Mouse (Mus musculus) ovary, adult 18-20 months (tissue): ENCODE data around the gene Rnf214.

Source experiments
- DNase-seq: peaks from one replicate; pipeline ENCODE4 v3.0.0; 2022; ENCODE audit warnings: low spot score, mixed read lengths

Rnf214 gene

GRCm38 (mm10) chr9:45906355-45907077 lies at the start of gene Rnf214, which contains the start of gene Pcsk7:
Rnf214 (minus strand) TSS chr9:45906911.
Pcsk7 (plus strand) TSS chr9:45906497.
- DNase-seq: peak; percentile 84

GRCm38 (mm10) chr9:45955107-45955963 lies 48.6 kb upstream of the Rnf214 start, which contains the start of gene Sidt2:
Sidt2 (minus strand) TSS chr9:45955258.
- peak; percentile 82 for DNase-seq

- DNase-seq: peak; percentile 68
Measured at GRCm38 (mm10) chr9:45954294-45955106, 47.8 kb upstream of the Rnf214 start.

GRCm38 (mm10) chr9:45953511-45954293 lies 47.0 kb upstream of the Rnf214 start:
- no peak for DNase-seq

GRCm38 (mm10) chr9:45952890-45953289 lies 46.2 kb upstream of the Rnf214 start:
- DNase-seq: no peak

GRCm38 (mm10) chr9:45952057-45952456 lies 45.3 kb upstream of the Rnf214 start:
- DNase-seq: no peak

GRCm38 (mm10) chr9:45946872-45947183 lies 40.1 kb upstream of the Rnf214 start:
- DNase-seq: no peak

- no peak for DNase-seq
Measured at GRCm38 (mm10) chr9:45946182-45946871, 39.6 kb upstream of the Rnf214 start.

GRCm38 (mm10) chr9:45945721-45946120 lies 39.0 kb upstream of the Rnf214 start:
- no peak for DNase-seq

- DNase-seq: no peak
Measured at GRCm38 (mm10) chr9:45944506-45945400, 38.0 kb upstream of the Rnf214 start.

- DNase-seq: no peak
Measured at GRCm38 (mm10) chr9:45943628-45944505, 37.2 kb upstream of the Rnf214 start.

- DNase-seq: no peak
Measured at GRCm38 (mm10) chr9:45942916-45943315, 36.2 kb upstream of the Rnf214 start.

GRCm38 (mm10) chr9:45942464-45942863 lies 35.8 kb upstream of the Rnf214 start:
- DNase-seq: no peak

- DNase-seq: no peak
Measured at GRCm38 (mm10) chr9:45941329-45941888, 34.7 kb upstream of the Rnf214 start.

GRCm38 (mm10) chr9:45939794-45940193 lies 33.1 kb upstream of the Rnf214 start:
- no peak for DNase-seq

- DNase-seq: no peak
Measured at GRCm38 (mm10) chr9:45938952-45939637, 32.4 kb upstream of the Rnf214 start.

- no peak for DNase-seq
Measured at GRCm38 (mm10) chr9:45938088-45938487, 31.4 kb upstream of the Rnf214 start.

- DNase-seq: peak; percentile 56
Measured at GRCm38 (mm10) chr9:45936883-45937282, 30.2 kb upstream of the Rnf214 start.
